Mouse (Mus musculus): ENCODE measurements around the gene Pdp2.

The Pdp2 gene

GRCm38 (mm10) chr8:104598496-104598895, 7.2 kb downstream of the Pdp2 start:
- no peak for DNase-seq

DNA sequence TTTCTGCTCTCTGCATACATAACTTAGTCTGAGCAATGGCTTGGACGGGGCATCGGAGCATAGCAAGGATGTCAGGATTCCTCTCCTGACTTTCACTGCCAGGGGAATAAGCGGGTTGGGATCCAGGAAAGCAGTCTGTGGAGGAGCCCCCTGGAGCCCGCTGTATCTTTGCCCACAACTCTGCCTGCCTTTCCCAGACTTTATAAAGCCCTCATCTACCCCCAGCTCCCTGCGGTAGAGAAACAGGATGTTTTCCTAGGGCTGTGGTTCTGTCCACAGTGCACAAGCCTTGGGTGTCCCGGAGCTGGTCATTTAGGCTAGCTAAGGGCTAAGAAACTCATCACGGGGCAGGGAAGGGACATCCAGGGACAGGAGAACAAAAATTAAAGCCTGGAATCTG, 10.1 kb downstream of the Pdp2 start:
- DNase-seq: no peak

DNA sequence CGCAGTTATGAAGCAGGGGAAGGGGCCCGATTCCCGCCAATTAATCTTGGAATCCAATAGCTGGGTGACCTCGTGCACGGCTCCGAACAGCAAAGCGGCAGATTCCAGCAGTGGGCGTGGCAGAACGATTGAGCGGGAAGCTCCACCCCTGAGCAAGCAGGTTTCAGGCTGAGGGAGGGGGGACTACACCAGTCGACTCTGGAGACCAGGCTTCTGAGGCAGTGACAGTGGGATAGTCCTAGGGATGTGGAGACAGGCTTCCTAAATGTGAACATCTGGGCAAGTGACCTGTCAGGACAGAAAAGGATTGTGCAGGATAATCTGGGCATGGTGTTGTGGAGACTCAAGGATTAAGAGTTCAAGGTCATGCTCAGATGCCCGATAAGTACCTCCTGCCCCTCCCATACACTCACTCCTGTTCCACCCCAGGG, 10.7 kb downstream of the Pdp2 start:
- DNase-seq: no peak

DNA sequence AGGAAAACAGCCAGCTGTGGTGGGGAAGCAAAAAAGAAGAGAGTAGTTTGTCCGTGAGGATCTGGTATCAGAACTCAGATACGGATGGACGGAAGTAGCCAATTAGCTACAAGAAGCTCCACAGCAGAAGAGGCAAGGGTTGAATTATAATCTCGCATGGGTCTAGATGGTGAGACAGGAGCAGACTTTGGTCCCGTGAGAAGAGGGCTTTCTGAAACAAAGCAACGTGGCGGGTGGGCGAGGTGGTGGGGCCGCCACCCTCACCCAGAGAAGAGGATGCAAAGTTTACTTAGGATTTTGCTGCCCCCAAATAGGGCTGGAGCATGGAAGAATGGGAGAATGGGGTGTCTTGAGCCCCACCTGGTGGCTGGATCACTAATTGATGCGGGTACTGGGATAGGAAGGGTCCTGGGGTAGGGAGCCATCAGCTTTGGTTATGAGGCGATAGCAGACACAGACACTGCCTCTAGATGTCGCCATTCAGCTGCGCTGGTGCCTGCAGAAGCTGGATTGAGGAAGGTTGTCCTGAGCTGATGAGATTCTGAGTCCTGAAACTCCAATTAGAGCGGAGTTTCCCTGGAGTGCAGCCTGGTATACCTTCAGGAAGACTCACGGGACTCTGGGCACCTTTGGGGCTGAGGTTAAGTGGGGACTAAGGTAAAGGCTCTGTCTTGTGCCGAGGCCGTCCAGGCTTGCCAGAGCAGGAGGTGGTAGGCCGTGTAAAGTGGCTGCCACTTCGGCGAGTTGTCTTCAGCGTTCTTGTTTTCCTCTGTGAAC, 11.4 kb downstream of the Pdp2 start:
- peak; percentile 90 to 92 for DNase-seq

GRCm38 (mm10) chr8:104603245-104603593, 12.0 kb downstream of the Pdp2 start:
- DNase-seq: no peak

DNA sequence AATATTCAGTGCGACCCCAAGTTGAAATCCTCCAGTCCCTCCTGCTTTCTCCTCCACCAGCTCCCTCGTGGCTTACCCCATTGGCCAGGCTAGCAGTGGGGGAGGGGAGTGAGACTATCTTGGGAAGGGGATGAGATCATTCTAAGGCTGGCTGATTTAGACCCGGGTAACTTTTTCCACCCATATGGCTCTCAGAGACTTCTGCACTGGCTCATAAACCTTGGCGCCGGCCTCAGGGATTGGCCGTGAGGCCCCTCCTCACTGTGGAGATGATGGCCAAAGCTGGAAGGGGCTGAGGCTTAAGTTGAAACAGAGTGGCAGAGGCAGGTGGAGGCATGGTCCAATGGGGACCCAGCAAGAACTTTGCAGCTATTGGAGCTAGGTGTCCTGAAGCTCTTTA, 15.1 kb downstream of the Pdp2 start:
- DNase-seq: peak; percentile 45 to 57

GRCm38 (mm10) chr8:104607944-104608343, 16.7 kb downstream of the Pdp2 start:
- DNase-seq: peak; percentile 63 to 64

DNA sequence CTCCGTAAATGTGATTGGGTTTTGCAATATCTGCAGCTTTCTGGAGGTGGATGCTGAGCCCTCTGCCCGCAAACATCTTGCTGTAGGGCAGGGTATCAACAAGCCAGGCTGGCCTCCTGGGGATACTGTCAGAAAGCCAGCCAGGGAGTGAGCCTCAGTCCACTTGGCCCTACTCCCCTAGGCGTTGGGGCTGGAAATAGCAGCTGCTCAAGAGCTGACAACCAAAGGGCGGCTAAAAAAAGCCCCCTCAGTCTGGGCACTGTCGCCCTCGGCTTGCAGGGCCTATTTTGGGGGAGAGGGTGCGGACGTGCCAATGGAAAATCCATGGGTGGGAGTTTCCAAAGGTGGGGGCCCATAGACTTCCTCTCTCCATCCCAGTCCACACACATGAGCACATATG, 18.0 kb downstream of the Pdp2 start:
- peak; percentile 42 to 63 for DNase-seq

DNA sequence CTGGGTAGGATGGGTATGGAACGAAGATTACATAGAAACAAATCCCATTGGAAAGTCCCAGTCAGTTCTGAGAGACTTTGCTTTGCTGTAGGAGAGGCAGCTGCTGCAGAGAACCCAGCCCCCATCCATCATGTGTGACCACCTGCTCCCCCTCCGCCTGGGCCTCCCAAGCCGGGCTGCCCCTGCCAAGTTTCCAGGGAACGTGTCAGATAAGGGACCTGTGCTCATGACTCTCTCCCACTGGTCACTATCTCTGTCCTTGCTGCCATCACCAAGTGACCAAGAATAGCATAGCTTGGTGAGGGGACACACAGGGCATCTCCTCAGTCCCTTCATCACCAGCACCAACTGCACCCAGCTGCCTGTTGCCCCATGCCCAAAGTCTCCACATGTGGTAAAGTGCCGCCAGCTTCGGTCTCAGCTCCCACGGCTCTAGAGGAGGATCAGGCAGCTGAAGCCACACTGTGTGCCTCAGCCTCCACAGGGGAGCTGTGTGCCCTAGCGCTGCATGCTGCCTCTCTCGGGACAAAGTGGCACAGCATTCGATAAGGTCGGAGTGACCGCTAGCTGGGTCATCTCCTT, 19.0 kb downstream of the Pdp2 start:
- DNase-seq: peak; percentile 61 to 71

GRCm38 (mm10) chr8:104611613-104612012, 20.4 kb downstream of the Pdp2 start:
- DNase-seq: no peak

GRCm38 (mm10) chr8:104613119-104613518, 21.9 kb downstream of the Pdp2 start:
- no peak for DNase-seq

GRCm38 (mm10) chr8:104620765-104621164, 29.5 kb downstream of the Pdp2 start:
- DNase-seq: no peak

GRCm38 (mm10) chr8:104624161-104624560, 32.9 kb downstream of the Pdp2 start, which contains the start of gene Cdh16:
Gene Cdh16 (minus strand): TSS chr8:104624396.
- no peak for DNase-seq

GRCm38 (mm10) chr8:104627065-104627740, 36.0 kb downstream of the Pdp2 start:
- no peak for DNase-seq

DNA sequence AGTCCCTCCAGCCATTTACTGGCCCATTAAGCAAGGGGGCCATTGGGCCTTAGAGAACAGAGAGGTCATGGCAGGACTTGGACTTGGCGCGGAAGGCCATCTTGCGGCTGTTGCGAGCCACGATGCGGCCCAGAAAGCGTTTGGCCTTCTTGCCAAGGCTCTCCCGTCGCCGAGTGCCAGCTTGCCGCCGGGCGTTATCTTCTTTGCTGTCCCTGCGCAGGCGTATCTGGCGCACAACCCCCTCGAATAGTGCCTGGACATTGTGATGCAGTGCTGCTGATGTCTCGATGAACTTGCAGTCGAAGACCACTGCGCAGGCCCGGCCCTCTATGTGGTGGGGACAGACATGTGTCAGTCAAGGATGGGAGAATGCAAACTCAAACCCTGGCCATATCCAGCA, 37.2 kb downstream of the Pdp2 start:
- peak; percentile 16 to 22 for DNase-seq

DNA sequence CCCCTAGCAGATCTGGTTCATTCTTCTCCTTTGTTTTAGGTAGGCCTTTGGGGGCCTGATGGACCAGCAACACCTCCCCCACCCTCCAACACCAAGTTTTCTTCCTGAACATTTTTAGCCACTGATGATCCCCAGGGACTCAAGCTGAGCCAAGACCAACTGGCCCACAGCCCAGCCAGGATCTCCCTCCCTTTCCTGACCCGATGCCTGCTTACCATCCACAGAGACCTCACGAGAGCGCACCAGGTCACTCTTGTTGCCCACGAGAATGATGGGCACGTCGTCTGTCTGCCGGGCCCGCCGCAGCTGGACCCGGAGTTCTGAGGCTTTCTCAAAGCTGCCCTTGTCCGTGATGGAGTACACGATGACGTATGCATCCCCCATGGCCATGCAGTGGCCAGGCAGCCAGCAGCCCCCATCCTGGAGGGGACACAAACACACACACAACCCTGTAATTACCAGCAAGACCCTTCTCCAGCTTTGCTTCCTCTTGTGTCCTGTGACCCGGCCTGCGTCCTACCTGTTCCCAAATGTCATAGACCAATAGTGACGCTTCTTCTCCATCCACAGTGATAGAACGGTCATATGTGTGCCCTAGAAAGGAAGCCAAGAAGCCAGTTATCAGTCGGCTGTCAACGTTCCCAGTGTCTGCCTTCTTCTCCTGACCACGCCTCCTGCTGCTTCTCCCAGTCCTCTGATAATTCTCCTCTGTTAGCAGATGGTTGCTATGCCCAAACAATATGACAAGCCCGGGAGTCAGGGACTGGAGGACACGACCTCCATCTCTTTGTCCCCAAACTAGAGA, 38.3 kb downstream of the Pdp2 start:
- DNase-seq: peak; percentile 61 to 65

DNA sequence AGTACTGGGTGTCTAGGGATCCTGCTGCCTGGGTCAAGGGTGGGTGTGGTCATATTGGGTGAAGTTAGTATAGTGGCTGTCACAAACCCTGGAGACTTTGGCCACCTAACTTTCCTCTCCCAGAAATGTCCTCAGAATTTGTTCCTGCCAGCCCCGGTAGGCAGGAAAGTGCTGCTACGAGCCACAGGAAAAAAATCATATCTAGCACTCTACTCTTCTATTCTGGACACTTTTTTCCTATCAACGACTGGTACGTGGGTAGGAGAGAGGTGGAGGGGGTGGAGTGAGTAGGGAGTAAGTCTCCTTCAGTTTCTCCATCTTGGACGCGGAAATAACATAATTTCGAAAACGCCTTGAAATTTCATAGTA, 38.8 kb downstream of the Pdp2 start:
- no peak for DNase-seq

GRCm38 (mm10) chr8:104630574-104630973, 39.3 kb downstream of the Pdp2 start:
- peak in 1 of 2 experiments; percentile 33 for DNase-seq

DNA sequence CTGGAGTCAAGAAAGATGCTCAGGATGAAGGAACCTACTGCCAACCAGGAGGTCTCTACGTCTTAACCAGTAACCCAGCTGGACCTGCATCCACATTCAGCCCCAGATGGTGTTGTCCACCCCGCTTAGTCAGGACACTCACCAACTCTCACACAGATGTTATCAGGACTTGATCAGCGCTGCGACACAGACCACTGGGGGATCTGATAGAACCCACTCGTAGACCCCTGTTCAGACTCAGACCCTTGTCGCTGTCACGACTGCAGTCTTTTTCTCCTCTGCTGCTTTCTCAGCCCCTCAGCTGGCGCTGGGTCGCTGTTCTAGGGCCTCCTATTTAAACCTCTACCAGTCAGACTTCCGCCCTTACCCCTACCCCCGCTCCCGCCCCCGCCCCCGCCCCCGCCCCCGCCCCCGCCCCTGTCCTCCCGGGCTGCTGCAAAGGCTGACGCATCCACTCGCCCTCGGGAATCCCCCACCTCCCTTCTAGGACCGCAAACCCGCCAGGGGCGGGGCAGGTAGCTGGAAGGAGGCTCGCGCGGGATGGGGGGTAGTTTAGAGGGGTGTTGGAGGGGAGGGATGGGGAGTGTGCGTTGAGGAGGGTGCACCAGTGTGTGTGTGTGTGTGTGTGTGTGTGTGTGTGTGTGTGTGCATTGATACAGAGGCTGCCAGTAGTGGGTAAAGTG, 39.9 kb downstream of the Pdp2 start, which contains the start of gene Rrad:
Gene Rrad (minus strand): TSS at position 347 of the 683 bp plus-strand sequence.
- peak; percentile 23 to 34 for DNase-seq

GRCm38 (mm10) chr8:104631975-104632374, 40.7 kb downstream of the Pdp2 start:
- no peak for DNase-seq

DNA sequence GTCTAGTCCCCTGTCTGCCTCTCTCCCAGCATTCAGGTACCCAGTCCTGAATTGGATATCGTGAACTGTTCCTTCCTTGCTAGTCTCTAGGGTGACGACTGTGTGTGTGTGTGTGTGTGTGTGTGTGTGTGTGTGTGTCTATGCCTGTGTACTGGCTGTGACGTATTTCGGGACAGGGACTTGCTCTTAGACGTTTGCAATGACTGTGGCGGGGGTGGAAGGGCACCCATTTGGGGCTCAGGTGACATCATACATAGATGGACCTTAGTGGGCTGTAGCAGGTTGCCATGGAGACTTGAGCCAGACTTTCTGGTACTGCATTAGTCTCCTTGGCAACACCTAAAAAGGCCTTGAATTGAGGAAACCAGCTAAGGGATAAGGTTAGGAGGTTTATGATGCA, 41.2 kb downstream of the Pdp2 start:
- no peak for DNase-seq

DNA sequence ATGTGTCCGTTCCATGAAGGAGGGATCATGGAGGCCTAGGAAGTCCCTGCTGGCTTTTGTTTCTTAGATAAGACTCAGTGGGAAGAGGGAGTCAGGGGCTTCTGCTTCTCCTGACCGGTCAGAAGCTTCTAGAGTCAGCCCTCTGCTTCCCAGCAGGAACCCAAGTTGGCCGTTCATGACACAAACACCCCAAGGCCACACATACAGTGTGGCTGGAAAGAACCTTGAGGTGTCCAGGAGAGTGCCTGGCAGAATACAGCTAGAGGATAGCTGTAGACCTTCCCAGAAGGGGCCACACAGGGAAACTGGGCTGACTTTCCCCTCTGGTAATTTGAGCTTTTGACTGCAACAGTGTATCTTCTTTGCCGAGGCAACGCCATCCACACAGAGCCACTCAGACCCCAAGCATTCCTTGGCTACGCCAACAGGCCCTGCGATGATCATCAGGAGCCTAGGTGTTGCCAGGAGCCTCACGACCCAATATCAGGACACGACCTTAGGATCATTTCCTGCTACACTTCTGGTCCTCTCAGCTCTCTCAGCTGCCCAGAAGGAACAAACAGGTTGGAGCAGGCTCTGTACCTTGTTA, 42.0 kb downstream of the Pdp2 start:
- no peak for DNase-seq

All from cerebellum, postnatal 10 days (tissue).